Mouse (Mus musculus) adrenal gland (tissue): Measurements from ENCODE around the gene Slc16a11.

Experiments
- intact Hi-C: fragments of 180-260 bp; cut with DNase I; formaldehyde crosslinking; loops from one replicate; pipeline ENCODE4 v1.15.1; 2025

The Slc16a11 gene

DNA sequence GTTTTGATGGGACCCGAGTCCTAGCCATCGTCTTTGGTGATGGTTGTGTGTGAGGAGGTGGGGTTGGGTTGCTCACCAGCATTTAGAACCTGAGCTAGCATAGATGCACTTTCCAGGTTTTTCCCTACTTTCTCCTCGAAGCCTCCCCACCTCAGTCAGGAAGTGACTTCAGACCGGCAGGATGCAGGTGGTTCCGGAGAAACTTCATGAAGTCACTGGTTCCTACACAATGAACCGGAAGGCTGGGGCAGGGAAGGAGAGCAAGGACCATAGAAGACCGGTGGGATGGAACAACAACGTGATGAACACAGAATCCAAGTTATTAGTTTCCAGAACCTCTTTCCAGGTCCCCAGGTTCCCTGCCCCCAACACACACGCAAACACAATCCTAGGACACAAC lies 11.2 kb downstream of the Slc16a11 start:
- intact Hi-C loops = no loop called here

DNA sequence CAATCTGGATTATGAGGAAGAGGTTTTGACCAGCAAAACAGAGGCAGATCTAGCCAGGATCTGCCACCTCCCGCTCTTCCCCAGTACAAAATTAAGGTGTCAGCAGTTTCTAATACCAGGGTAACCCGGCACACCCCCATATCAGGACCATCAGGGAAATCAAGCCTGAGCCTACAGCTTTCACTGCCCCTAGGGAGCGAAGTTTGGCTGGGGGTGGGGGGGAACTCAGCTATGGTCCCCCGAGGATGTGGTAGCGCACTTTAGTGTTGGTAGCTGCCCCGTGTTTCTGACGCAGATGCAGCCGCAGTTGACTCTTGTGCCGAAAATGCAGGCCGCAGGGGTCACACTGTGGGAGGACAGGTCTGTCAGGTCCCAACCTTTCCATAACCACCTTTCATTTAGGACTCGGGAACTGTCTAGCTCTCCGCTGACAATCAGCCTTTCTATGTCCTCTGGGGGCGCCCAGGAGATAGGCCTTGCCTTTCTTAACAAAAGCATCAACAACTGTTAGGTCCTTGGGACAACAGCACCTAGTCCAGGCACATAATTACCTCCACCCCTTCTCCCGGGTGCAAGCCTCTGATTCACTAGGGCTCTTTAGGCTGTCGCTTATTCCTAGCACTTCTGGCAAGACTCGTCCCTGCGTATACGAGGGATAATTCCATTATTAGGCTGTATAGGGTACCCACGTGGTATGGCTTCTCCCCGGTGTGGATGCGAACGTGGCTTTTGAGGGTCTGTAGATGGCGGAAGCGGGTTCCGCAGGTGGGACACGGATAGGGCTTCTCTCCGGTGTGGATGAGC lies 13.4 kb downstream of the Slc16a11 start:
- intact Hi-C loops = no loop called here

DNA sequence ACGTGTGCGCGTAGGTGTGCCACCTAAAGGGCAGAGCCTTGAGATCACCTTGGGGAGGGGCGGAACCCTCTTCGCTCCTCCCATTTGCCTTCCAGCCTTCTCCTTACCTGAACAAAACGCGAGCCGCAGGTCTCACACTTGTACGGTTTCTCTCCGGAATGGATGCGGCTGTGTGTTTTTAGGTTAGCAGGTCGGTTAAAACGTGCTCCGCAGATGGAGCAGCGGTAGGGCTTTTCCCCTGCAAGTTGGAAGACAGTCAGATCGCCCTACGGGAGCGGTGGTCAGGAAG lies 14.0 kb downstream of the Slc16a11 start:
- intact Hi-C loops = no loop called here

DNA sequence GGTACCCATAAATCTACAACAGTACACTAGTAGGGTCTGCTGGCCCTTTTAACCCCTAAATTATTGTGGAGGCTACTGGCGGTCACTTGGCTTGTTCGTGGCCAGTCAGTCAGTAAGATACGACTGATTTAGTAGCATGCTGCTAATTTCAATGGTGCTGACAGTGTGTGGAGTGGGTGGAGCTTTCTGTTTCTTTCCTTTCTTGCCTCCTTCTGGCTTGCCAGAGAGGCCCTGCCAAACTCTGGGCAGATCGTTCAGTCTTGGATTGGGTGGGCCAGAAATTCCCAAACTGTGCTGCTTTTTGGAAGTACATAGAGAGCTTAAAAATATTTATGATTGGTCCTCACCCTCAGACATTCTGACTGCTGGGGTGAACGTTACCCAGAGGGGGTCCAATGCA lies 14.6 kb downstream of the Slc16a11 start:
- intact Hi-C loops = no loop called here

DNA sequence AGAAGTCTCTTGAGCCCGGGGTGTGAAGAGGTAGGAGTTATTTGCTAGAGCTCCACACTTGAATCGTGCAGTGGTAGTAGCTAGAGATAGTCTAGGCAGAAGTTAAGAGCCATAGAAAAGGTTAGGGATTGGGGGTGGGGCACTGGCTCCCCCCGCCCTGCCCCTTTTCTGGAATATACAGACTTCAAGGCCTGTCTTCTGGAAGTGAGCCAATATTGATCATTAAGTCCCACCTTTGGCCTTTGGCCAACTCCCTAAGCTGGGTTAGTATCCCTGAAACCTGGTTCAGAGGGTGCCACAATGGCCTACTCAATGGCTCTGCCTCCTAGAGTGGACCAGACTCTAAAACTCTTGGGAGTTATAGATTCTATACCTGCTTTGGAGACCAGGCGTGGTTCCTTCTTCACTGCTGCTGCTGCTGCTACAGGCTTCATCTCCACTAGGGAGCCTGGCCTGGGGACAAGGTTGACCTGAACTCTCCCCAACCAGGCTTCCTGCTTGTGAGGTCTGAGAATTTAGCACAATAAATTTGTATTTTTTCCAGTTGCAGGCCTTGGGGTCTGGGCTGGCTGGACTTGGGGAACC lies 15.2 kb downstream of the Slc16a11 start:
- intact Hi-C loops = no loop called here

DNA sequence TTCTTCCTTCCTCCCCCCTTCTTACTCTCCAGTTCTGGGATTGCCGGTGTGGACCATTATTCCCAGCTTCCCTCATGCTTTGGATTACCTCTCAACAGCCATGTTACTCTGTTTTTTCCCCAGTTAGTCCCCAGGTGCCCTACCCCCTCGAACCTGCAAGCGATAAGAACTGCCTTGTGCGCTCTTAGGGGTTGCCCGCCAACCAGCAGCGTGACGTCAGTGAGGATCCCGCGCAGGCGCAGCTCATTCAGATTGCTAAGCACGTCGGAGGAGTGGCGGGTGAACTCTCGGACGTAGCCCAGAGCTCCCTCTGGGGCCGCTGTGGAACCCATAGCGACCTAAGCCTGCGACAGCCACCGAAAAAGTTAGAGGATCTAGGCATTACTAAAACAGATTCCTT lies 16.3 kb downstream of the Slc16a11 start:
- intact Hi-C loops = no loop called here

DNA sequence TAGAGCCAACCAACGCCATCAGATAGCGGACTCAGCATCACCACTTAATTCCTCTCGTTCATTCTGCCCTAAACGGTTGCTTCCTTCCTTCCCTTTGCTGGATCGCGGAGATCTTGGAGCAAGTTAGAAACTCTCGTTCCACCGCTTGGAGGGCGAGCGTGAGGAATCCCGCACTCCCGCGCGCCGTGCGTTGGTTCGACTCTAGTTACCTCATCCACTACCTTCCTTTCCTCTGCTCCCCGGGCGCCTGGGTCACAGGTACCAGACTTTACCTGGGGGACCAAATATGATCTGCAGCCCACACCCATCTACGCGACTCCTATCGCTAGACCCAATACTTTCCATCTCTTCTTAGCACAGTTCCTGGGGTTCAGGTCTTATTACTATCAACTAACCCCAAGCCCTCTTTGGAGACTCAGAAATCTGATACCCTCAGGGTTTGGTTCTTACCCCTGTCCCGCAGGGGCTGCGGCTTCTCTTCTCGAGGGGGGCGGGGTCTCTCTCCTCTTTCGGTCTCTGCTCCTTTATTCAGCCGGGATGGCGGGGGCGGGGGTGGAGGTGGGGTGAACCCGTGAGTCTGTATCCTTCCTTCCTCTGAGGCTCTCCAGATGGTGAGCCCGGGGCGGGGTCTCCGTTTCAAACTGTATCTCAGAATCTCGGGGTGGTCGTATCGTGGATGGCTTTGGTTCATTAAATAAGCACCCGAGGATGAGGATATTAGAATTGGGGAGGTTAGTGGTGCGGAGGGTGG lies 16.9 kb downstream of the Slc16a11 start, which contains the start of gene Bcl6b:
Gene Bcl6b (minus strand): TSS at position 539 of the 751 bp plus-strand sequence.
- intact Hi-C loops = loop anchor here (2.0 kb wide), 1 partner anchor 79 kb away; no protein-coding TSS in a partner anchor

DNA sequence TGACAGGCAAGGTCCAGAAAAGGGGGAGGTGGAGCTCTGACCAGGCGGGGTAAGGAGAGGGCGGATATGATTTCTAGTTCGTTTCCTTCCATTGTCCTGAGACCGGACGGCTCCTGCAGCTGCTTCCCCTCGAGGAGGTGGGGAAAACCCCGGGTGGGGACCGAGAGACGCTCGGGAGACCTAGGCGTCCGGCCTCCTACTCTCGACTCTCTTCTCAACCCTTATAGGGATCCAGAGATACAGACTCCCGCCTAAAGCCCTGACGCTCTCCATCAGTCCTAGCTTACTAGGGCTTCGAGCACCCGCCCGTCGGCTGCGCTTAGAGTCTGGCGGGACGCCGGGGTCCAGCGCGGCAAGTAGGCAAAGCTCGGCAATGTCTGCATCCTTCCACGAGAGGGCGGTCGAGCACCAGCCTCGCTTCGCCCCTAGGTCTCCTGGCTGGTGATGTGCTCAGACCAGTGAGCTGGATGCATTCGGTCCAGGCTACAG lies 17.7 kb downstream of the Slc16a11 start:
- intact Hi-C loops = loop anchor here (2.0 kb wide), 1 partner anchor 79 kb away; no protein-coding TSS in a partner anchor

DNA sequence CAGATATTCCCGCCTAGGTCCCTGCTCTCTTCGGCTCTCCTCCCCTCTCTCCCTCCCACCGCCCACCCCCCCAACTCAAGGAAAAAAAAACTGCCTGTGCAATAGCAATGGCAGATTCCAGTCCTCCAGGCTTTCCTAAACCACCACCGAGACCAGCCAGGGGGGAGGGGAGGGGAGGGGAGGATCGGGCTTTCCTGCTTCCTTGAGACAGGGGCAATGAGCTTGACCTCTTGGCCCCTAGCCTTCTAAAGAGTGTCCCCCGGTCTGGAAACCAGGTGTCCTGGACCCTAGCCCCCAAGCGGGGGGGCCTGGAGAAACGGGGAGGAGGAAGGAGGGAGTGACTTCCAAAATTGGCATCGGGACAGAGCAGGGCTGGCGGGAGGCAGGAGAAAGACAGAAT lies 20.0 kb downstream of the Slc16a11 start:
- intact Hi-C loops = no loop called here

DNA sequence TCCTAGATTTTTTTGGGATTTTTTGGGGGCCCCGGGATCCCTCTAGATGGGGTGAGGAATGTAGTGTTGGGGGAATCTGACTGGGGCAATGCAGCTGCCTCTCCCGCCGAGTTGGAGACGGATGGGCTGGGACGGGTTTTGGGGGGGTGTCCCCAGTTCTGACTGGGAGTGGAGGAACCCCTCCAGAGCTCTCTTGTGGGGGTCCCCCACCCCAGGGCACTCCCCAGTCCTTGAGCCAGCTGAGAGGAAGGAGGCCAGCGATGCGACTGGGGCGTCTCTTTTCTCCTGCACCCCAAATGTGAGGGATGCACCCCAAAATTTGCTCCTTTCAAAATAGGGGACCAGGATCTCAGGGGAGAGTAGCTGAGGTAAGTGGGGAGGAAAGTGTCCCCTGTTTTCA lies 20.5 kb downstream of the Slc16a11 start:
- intact Hi-C loops = no loop called here

DNA sequence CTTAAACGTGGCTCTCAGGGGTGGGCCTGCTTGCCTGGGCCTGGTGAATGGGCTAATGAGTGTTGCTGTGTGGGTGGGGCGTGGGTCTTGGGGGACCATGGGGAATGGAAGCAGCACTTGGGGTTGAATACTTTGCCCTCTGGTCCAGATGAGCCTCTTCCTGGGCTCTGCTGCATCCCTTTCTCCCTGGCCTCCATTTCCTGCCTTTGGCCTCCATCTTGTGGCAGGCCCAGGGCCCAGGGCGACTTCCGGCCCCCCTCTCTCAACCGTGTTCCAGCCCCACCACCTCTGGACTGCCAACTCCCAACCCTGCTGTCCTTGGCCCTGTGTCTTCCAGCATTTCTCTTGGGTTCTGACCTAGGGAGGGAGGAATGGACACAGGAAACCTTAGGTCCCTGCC lies 21.5 kb downstream of the Slc16a11 start:
- intact Hi-C loops = no loop called here

DNA sequence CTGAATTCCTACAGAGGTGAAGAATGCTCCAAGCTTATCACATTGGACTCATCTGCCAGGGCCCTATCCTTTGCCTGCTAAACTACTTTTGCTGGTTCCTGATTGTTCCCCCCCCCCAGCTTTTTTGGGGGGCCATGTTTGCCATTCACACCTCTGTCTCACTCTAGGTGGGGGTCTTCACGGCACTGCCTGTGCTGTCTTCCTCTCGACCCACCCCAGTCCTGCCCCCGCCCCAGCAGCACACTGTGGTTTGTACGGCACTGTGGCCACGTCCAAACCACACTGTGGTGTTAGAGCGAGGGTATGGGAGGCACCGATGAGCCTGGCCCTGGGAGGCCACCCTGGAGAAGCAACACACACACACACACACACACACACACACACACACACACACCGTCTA lies 21.9 kb downstream of the Slc16a11 start:
- intact Hi-C loops = no loop called here

DNA sequence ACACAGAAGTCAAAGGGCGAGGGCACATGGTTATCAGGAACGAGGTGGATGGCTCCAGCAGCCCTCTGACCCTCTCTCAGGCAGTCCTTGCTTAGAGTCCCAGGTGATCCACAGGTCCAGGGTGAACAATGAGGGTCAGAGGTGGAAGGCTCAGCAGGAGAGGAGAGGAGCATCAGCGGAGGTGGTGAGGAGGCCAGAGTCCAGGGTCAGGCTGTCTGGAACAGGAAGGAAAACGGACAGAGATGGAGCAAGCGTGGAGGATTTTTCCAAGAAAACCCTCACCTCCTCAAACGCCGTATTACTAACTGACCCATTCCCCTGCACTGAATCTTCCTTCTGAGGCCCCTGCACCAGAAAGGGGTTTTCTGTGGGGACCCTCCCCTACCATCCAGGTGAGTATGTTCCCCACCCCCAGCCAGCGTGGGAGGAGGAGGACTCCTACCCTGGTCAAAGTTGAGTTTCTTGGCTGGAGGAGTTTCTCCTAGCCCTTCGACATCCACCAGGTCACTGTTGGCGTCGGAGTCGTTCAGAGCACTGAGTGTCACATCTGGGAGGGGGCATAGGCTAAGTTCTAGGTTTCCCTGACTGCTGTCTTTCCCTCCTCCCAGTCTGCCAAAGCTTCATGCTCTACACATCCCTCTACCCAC lies 22.8 kb downstream of the Slc16a11 start:
- intact Hi-C loops = no loop called here

DNA sequence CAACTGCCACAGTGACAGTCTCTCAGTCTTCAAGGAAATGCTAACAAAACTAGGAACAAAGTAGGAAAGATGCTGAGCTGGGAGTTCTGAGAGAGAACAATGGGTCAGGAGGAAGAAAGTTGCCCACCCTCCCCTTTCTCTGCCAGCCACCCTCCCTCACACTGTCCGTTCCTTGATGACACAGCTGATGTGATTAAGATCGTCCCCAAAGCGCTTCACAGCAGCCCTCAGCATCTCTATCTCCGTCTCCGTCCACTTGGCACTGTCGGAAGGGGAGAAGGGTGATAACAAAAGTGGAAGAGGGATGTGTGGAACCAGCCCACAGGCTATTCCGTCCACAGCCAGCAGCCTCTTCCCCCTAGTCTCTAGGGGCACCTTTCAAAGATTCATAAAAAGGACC lies 24.2 kb downstream of the Slc16a11 start:
- intact Hi-C loops = no loop called here

DNA sequence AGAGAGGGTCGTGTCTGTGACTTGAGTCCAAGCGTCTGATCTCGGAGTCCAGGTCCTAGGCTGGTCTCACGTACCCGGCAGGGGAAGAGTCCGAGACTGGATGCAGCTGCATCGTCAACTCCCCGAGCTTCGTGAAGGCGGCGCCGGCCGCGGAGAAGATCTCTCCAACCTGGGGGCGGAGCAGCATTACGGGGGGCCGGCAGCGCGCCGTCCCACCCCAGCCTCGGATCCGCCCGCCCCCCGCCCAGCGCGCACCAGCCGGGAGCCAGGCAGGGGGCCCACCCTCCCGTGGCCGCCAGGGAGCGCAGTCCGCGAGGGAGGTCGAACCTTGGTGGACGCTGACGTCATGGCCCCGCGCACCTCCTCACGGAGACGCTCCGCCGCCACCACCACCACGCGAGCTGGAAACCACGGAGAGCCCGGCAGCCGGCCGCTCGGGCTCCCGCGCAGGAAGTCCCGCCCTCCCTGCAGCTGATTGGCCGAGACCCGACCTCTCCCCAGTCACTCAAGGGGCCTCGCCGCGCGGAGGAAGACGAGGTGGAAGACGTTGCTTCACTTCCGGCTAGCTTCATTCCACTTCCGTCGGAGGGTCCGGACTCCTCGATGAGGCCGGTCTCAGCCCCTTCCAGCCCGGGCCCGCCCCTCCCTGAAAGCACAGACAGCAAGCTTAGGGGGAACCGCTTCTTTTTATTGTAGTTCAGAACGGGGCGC lies 25.1 kb downstream of the Slc16a11 start, which contains the start of gene 0610010K14Rik:
Gene 0610010K14Rik (minus strand): TSS at position 458 of the 711 bp plus-strand sequence.
- intact Hi-C loops = no loop called here

DNA sequence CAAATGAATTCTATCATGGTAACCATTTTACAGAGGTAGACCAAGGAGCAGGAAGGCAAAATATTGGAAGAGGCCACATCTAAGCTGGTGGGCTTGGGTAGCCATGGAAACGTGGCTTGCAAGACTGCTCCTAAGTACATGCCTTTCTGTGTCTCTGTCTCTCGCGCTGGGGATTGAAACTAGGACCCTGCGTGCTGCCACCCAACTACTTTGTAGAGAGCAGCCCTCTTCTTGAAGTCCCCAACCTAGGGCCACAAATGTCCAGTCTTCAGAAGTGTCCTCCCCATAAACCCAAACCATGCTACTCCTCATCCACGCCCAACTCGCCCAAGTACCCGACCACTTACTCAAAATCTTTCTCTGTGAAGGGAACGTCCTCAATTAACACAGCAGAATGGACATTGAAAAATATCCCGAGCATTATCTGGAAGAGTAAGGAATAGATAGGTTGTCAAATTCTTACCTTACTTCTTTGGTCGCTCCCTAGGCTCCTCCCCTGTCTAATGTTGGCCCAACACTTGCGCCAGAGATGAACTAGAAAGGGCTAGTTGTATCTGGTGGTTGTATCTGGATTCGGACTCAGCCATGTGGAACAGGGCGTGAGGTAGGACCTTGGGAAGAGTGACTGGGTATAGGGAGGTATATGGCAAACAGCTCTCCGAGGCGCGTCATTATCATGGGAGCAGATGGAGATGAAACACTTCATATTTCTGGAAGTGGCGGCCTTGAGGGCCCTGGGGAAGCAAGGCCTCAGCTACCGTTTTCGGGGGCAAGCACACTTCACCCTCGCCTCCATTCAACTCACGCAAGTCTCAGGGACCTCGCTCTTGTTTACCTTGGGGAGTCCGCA lies 26.3 kb downstream of the Slc16a11 start:
- intact Hi-C loops = no loop called here

DNA sequence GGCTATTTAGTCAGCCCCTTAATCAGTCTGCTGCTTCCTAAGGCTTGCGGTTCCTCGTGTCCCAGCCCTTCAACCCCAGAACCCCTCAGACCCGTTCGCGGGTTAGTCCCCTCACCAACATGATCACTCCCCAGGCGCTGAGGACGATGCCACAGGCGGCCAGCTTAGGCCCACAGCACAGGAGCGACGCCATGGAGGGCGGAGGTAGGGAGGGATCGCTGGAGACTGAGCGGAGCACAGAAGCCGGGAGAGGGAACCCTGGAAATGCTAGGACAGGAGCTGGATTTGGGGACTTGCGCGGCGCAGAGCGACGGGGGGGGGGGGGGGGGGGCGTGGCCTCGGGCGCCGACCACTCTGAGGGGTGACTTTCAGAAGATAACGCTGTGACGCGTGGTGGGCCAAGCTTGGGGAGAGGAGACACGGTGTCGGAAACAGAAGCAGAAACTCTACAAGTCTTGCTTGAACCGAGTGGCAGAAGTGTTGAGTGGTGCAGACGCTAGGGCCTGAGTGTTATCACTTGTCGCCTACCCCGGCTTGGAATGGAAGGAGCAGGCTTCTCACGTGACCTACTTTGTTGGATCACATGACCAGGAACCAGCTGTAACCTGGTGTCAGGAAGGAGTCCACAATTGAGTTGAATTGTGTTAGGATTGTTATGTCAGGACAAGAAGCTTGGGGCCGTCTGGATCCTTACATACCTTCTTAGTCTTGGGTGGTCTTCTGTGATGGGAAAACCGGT lies 27.2 kb downstream of the Slc16a11 start, which contains the start of the genes Gm21988 and Rnasek:
Gene Gm21988 (minus strand): TSS at position 290 of the 739 bp plus-strand sequence.
Gene Rnasek (minus strand): TSS at position 302 of the 739 bp plus-strand sequence.
- intact Hi-C loops = no loop called here

DNA sequence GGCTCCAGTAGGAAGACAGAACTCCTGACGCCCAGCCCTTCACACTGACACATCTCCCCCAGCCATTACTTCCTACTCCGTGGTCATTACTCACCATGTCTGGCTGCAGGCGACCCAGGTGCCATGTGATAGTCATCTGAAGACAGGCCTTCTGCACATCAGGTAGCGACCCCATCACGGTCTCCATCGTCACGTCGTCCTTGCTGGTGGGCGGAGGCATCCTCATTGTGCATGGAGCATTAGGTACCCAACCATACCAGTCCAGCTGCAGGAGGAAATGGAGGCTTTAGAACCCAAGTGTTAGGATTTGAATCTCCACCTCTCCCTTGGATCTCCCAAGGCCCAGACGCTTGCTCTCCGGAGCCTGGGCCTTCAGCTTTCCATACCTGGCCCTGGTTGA lies 30.0 kb downstream of the Slc16a11 start:
- intact Hi-C loops = no loop called here
